Mouse (Mus musculus) hindbrain, embryonic 16.5 days (tissue): ENCODE measurements at regions not wholly inside any gene's neighbourhood (a gene's known extent, or its start where the extent isn't known, plus 50 kb on each side); places are given as distances from the start of the nearest gene placed in this dataset.

Source experiments
- ATAC-seq: fragments of 200-750 bp; cut with Nextera tagmentation; 2 replicates; pipeline ENCODE4 v1.8.0; 2017; ENCODE audit warnings: moderate TSS enrichment, moderate library complexity
- H3K27ac ChIP-seq: fragments of 300-500 bp; sonication (generic); 2 replicates; pipeline ENCODE4 v1.5.1; 2014; ENCODE audit warnings: low read depth, mild to moderate bottlenecking, control low read depth, low read length, moderate library complexity
- H3K27me3 ChIP-seq: fragments of 300-500 bp; sonication (generic); replicated peaks from 2 replicates; pipeline ENCODE4 v1.6.1; 2014; ENCODE audit warnings: low read length; ENCODE audit not compliant: control insufficient read depth, insufficient read depth
- H3K36me3 ChIP-seq: fragments of 300-500 bp; sonication (generic); 2 replicates; pipeline ENCODE4 v1.6.1; 2014; ENCODE audit warnings: mild to moderate bottlenecking, low read length, moderate library complexity, mixed read lengths; ENCODE audit not compliant: control insufficient read depth, insufficient read depth
- H3K4me1 ChIP-seq: fragments of 300-500 bp; sonication (generic); 2 replicates; pipeline ENCODE4 v1.6.1; 2014; ENCODE audit warnings: low read depth, low read length; ENCODE audit not compliant: control insufficient read depth, insufficient read depth
- H3K4me2 ChIP-seq: fragments of 300-500 bp; sonication (generic); 2 replicates; pipeline ENCODE4 v1.6.1; 2014; ENCODE audit warnings: mild to moderate bottlenecking, low read length, control low read depth, moderate library complexity
- H3K4me3 ChIP-seq: fragments of 300-500 bp; sonication (generic); 2 replicates; pipeline ENCODE4 v1.5.1; 2014; ENCODE audit warnings: mild to moderate bottlenecking, low read length, control low read depth, moderate library complexity
- H3K9ac ChIP-seq: fragments of 300-500 bp; sonication (generic); 2 replicates; pipeline ENCODE4 v1.6.1; 2014; ENCODE audit warnings: low read depth, mild to moderate bottlenecking, control low read depth, low read length, moderate library complexity
- H3K9me3 ChIP-seq: fragments of 300-500 bp; sonication (generic); 2 replicates; pipeline ENCODE4 v1.6.1; 2014; ENCODE audit warnings: mild to moderate bottlenecking, low read length, moderate library complexity; ENCODE audit not compliant: control insufficient read depth
- WGBS: fragments of 180-500 bp; shearing (Covaris S2); extraction: QIAGEN DNeasy Blood & Tissue Kit; methylation state at CpG from one replicate; pipeline ENCODE4 v1.1.7; 2014; 5-methylcytosine and 5-hydroxymethylcytosine counted together

DNA sequence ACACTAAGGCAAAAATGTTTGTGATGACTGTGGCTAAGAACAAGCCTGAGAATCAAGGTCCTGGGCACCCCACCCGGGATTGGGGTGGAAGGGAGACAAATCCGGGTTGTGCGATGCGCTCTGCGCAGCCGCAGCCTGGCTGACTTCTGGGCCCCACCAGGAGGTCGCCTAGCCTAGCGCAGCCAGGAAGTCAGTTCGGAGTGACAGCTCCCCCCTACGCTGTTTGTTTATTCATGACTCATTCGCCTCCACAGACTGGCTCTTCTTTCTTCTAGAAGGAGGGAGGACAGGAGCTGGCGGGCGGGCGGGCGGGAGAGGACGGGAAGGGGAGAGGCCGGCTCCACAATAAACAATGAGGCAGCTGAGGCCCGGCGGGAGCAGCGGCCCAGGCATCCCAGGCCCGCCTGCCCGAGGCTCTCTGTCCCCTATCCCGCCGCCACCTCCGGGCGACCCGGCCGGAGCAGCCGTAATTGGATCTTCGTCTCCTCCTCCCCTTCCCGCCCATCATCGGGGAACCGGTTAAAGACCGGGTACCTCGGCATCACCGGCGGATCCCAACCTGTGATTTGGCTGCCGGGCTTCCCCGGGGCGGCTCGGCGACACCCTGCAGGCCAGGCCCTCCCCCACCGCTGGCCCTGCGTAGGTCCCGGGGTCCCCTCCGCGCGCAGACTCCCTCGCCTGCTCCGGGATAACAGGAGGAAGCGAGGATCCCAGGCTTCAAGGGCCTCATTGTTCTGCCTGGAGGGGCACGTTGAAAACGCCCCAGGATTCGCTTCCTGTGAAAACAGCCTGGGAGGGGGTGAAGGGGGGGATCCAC is 80.9 kb upstream of the Zmiz1 start:
- Histone ChIP-seq H3K9me3 (no peaks in the 10 kb centered on the region), H3K9ac (peak overlapping the region; percentile 85), H3K36me3 (no peaks in the 10 kb centered on the region), H3K4me3 (peak overlapping the region; percentile 44), H3K27me3 (no peaks in the 10 kb centered on the region), H3K27ac (peak overlapping the region; percentile 99), H3K4me2 (peak overlapping the region; percentile 80), H3K4me1 (peaks cover 22% of the 10 kb centered on the region)
- peak; percentile 93 for ATAC-seq
- under 1% methylated on average over 42 of the region's 54 CpGs for WGBS

DNA sequence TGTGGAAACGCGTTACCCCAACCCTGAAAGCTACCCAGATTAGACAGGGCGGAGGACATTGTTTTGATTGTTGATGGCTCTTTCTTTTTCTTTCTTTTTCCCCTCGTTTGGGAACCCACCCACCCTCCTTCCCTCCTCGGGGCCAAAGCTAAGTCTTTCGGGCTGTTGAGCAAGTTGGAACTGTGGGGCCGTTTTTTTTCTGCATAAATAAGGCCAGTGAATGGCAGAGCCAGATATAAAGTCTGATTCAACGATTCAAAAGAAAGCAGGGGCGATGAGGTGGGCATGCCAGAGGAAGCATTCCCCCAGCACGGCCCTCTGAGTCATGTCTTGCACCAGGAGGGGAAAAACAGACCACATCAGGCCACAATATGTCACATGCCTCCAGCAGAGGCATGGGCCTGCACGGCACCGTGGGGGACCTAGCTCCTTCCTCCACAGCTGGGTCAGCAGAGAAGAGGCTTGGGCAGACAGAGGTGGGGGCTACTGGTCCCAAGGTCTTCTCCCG is 80.2 kb upstream of the Zmiz1 start:
- H3K4me2 ChIP-seq = peak overlapping the region; percentile 80
- no peaks in the 10 kb centered on the region for H3K27me3 ChIP-seq
- H3K4me1 ChIP-seq = peaks cover 22% of the 10 kb centered on the region
- H3K9me3 ChIP-seq = no peaks in the 10 kb centered on the region
- peak overlapping the region; percentile 44 for H3K4me3 ChIP-seq
- ATAC-seq = peak; percentile 18
- H3K36me3 ChIP-seq = no peaks in the 10 kb centered on the region
- H3K9ac ChIP-seq = peak overlapping the region; percentile 85
- 2% methylated on average over 13 of the region's 13 CpGs for WGBS
- H3K27ac ChIP-seq = peak overlapping the region; percentile 99

DNA sequence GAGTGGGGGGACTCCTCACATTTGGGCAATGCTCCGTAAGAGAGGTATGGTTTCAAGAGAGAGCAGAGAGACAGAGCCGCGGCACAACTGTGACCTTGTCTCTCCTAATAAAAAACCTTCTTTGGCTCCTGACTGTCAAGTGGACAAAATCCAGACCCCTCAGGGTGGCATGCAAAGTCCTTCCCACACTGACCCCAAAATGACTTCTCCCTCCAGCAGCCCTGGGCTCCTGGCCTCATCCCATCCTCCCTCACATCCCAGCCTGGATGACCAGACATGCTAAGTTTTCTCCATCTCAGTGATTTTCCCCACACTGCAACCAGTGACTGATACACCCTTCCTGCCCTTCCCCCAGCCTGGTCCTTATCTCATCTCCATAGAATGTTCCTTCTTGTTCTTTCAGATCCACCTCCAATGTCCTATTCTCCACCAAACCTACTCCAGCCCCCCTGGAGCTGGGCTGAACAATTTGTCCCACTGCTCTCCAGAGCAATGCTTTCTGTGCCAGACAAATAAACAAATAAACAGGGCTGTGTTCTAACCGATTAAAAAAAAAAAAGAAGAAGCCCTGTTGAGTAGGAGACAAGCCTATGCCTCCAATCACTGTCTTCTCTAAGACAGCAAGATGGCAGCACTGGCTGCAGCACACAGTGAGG is 75.7 kb upstream of the Zmiz1 start:
- ATAC-seq = no peak
- Histone ChIP-seq H3K9ac (no peak overlapping the region), H3K4me3 (no peak overlapping the region), H3K27ac (no peak overlapping the region), H3K4me2 (no peak overlapping the region), H3K36me3 (no peaks in the 10 kb centered on the region), H3K27me3 (no peaks in the 10 kb centered on the region), H3K4me1 (peaks cover 12% of the 10 kb centered on the region), H3K9me3 (no peaks in the 10 kb centered on the region)
- WGBS = 76% methylated on average over 4 of the region's 4 CpGs

GRCm38 (mm10) chr14:25385644-25386043 is 73.3 kb upstream of the Zmiz1 start:
- no peaks in the 10 kb centered on the region for H3K27me3 ChIP-seq
- H3K9ac ChIP-seq = no peak overlapping the region
- H3K4me3 ChIP-seq = no peak overlapping the region
- H3K4me2 ChIP-seq = no peak overlapping the region
- H3K36me3 ChIP-seq = no peaks in the 10 kb centered on the region
- no peaks in the 10 kb centered on the region for H3K4me1 ChIP-seq
- WGBS = 60% methylated on average over 5 of the region's 5 CpGs
- H3K9me3 ChIP-seq = no peaks in the 10 kb centered on the region
- no peak for ATAC-seq
- no peak overlapping the region for H3K27ac ChIP-seq

- H3K4me3 ChIP-seq = no peak overlapping the region
- H3K27ac ChIP-seq = no peak overlapping the region
- H3K27me3 ChIP-seq = no peaks in the 10 kb centered on the region
- no peaks in the 10 kb centered on the region for H3K4me1 ChIP-seq
- H3K9ac ChIP-seq = no peak overlapping the region
- WGBS = 94% methylated on average over 4 of the region's 4 CpGs
- H3K4me2 ChIP-seq = no peak overlapping the region
- ATAC-seq = no peak
- H3K9me3 ChIP-seq = no peaks in the 10 kb centered on the region
- H3K36me3 ChIP-seq = no peaks in the 10 kb centered on the region
These were observed 71.2 kb upstream of the Zmiz1 start for GRCm38 (mm10) chr14:25387780-25388179.

DNA sequence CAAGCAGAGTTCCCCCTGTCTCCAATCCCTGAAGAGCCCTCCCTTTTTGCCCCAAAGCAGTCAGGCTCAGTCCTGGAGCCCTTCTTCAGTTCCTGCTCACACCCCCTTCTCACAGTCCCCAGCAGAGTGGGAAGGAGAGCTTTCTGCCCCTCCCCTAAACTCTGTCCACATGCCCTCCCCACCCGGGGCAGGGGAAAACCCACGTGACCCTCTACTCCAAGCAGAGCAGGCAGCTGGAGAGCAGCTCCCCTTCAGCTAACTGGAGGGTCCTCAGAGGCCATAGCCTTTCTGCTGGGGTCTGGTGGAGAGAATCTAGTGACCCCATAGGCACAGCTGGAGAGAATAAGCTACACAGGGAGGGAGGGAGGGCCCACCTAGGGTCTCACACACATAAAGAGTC is 69.7 kb upstream of the Zmiz1 start:
- Histone ChIP-seq H3K27ac (no peak overlapping the region), H3K9me3 (no peaks in the 10 kb centered on the region), H3K27me3 (no peaks in the 10 kb centered on the region), H3K4me1 (no peaks in the 10 kb centered on the region), H3K36me3 (no peaks in the 10 kb centered on the region), H3K9ac (no peak overlapping the region), H3K4me3 (no peak overlapping the region), H3K4me2 (no peak overlapping the region)
- 13% methylated on average over 2 of the region's 2 CpGs for WGBS
- no peak for ATAC-seq

- no peaks in the 10 kb centered on the region for H3K27me3 ChIP-seq
- no peak for ATAC-seq
- H3K4me2 ChIP-seq = no peak overlapping the region
- no peak overlapping the region for H3K9ac ChIP-seq
- H3K27ac ChIP-seq = no peak overlapping the region
- H3K4me1 ChIP-seq = peaks cover 11% of the 10 kb centered on the region
- no peak overlapping the region for H3K4me3 ChIP-seq
- no peaks in the 10 kb centered on the region for H3K9me3 ChIP-seq
- WGBS = 72% methylated on average over 6 of the region's 6 CpGs
- H3K36me3 ChIP-seq = no peaks in the 10 kb centered on the region
These were observed 66.6 kb upstream of the Zmiz1 start for GRCm38 (mm10) chr14:25392412-25392811.

GRCm38 (mm10) chr14:25392940-25393339 is 66.0 kb upstream of the Zmiz1 start:
- Histone ChIP-seq H3K36me3 (no peaks in the 10 kb centered on the region), H3K27me3 (no peaks in the 10 kb centered on the region), H3K9ac (no peak overlapping the region), H3K4me1 (peaks cover 17% of the 10 kb centered on the region), H3K27ac (no peak overlapping the region), H3K9me3 (no peaks in the 10 kb centered on the region), H3K4me3 (no peak overlapping the region), H3K4me2 (no peak overlapping the region)
- no peak for ATAC-seq
- 72% methylated on average over 6 of the region's 6 CpGs for WGBS

DNA sequence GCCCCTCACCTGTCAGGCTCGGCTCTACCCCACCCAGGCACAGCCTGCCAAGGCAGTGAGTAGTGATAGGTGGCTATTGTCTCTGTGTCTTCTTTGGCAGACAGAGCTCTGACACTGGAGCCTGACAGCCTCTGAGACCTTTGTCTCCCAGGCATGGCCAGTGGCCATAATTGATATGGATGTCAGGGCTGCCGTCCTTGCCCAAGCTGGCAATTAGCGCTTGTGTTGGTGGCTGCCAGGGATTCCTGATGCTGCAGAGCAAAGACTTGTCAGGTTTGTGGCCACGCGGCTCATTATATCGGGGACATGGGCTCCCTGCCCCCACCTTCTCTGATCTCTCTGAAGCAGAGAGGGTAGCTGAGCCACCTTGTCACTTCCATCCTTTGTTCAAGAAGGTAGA is 64.1 kb upstream of the Zmiz1 start:
- no peak for ATAC-seq
- 45% methylated on average over 6 of the region's 6 CpGs for WGBS
- Histone ChIP-seq H3K9me3 (no peaks in the 10 kb centered on the region), H3K4me2 (no peak overlapping the region), H3K4me1 (peaks cover 19% of the 10 kb centered on the region), H3K9ac (no peak overlapping the region), H3K4me3 (no peak overlapping the region), H3K36me3 (no peaks in the 10 kb centered on the region), H3K27ac (no peak overlapping the region), H3K27me3 (no peaks in the 10 kb centered on the region)
